Mouse (Mus musculus): ENCODE measurements around the gene Dab1. TPM values are rescaled to one million over a fixed set of nuclear protein-coding genes. Genes with fewer than 3 reads are reported as not detected.

The Dab1 gene
- polyA plus RNA-seq, 1 experiment from 2014 or later = 1.3 TPM

- Histone ChIP-seq H3K4me1 (ENCODE audit: control insufficient read depth, low read depth, low read length) (no peaks in the 10 kb centered on the region), H3K27me3 (ENCODE audit: control insufficient read depth, insufficient read depth, low read depth, low read length) (no peaks in the 10 kb centered on the region), H3K36me3 (ENCODE audit: control insufficient read depth, insufficient read depth) (no peaks in the 10 kb centered on the region), H3K4me2 (ENCODE audit: low read depth, low read length) (no peak overlapping the region), H3K27ac (ENCODE audit: low read length) (no peak overlapping the region), H3K4me3 (ENCODE audit: low read depth, low read length) (no peak overlapping the region), H3K9ac (ENCODE audit: low read depth, low read length) (no peak overlapping the region), H3K9me3 (replicated peaks; ENCODE audit: control insufficient read depth, low read length) (no peaks in the 10 kb centered on the region)
- ATAC-seq (ENCODE audit: low read depth) = no peak
These were observed 438.0 kb downstream of the Dab1 start for GRCm38 (mm10) chr4:104057116-104057515.

GRCm38 (mm10) chr4:104059569-104059968 lies 440.4 kb downstream of the Dab1 start:
- Histone ChIP-seq H3K36me3 (ENCODE audit: control insufficient read depth, insufficient read depth) (no peaks in the 10 kb centered on the region), H3K27me3 (ENCODE audit: control insufficient read depth, insufficient read depth, low read depth, low read length) (no peaks in the 10 kb centered on the region), H3K4me3 (ENCODE audit: low read depth, low read length) (no peak overlapping the region), H3K9ac (ENCODE audit: low read depth, low read length) (no peak overlapping the region), H3K9me3 (replicated peaks; ENCODE audit: control insufficient read depth, low read length) (no peaks in the 10 kb centered on the region), H3K27ac (ENCODE audit: low read length) (no peak overlapping the region), H3K4me2 (ENCODE audit: low read depth, low read length) (no peak overlapping the region), H3K4me1 (ENCODE audit: control insufficient read depth, low read depth, low read length) (no peaks in the 10 kb centered on the region)
- no peak for ATAC-seq (ENCODE audit: low read depth)
- 41% methylated on average over 4 of the region's 4 CpGs for WGBS (ENCODE audit: insufficient replicate concordance)

DNA sequence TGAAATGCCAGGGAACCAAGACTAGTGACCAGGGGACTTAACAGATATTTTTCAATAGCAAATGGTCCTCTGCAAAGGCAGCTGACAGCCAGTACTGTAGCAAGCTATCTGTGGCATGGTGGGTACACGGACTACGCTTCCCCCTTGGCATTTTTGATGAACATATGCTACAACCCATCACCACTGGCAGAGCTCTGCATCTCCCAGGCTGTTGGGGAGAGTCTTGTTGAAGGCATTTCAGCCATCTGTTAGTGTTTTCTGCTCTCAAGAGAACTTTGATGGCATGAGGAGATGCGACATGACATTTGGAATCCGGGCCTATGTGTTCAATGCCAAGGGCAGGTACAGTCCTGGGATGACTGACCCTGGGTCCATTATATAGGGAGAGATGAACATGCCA lies 443.2 kb downstream of the Dab1 start:
- no peak overlapping the region for H3K4me2 ChIP-seq (ENCODE audit: low read depth, low read length)
- WGBS (ENCODE audit: insufficient replicate concordance) = 61% methylated on average over 4 of the region's 4 CpGs

DNA sequence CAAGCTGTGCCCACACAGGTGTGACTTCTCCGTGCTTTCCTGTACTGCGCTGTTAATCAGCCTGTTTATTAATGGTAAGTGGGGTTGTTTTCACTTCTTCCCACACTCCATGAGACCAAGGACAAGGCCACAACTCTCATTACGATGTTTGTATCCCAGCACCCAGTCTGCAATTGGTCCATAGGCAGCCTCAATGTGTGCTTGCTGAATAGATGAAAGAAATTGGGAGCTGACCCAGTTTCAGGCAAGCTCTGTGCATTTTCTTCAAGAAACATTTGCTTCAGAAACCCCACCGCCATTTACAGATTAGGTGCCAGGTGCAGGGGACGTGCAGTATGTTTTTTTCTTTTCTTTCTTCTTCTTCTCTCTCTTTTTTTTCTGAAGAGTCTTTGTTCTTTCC lies 447.7 kb downstream of the Dab1 start:
- H3K9me3 ChIP-seq (replicated peaks; ENCODE audit: control insufficient read depth, low read length) = no peaks in the 10 kb centered on the region
- H3K4me2 ChIP-seq (ENCODE audit: low read depth, low read length) = no peak overlapping the region
- WGBS (ENCODE audit: insufficient replicate concordance) = 65% methylated on average over 5 of the region's 5 CpGs
- no peaks in the 10 kb centered on the region for H3K36me3 ChIP-seq (ENCODE audit: control insufficient read depth, insufficient read depth)
- H3K9ac ChIP-seq (ENCODE audit: low read depth, low read length) = no peak overlapping the region
- H3K4me1 ChIP-seq (ENCODE audit: control insufficient read depth, low read depth, low read length) = no peaks in the 10 kb centered on the region
- H3K27me3 ChIP-seq (ENCODE audit: control insufficient read depth, insufficient read depth, low read depth, low read length) = no peaks in the 10 kb centered on the region
- H3K4me3 ChIP-seq (ENCODE audit: low read depth, low read length) = no peak overlapping the region
- no peak overlapping the region for H3K27ac ChIP-seq (ENCODE audit: low read length)
- ATAC-seq (ENCODE audit: low read depth) = no peak

More for the DNA sequence above, 443.2 kb downstream of the Dab1 start:
- Histone ChIP-seq H3K9me3 (replicated peaks; ENCODE audit: control insufficient read depth, low read length) (no peaks in the 10 kb centered on the region), H3K4me3 (ENCODE audit: low read depth, low read length) (no peak overlapping the region), H3K36me3 (ENCODE audit: control insufficient read depth, insufficient read depth) (no peaks in the 10 kb centered on the region), H3K27me3 (ENCODE audit: control insufficient read depth, insufficient read depth, low read depth, low read length) (no peaks in the 10 kb centered on the region), H3K9ac (ENCODE audit: low read depth, low read length) (no peak overlapping the region), H3K27ac (ENCODE audit: low read length) (no peak overlapping the region), H3K4me1 (ENCODE audit: control insufficient read depth, low read depth, low read length) (no peaks in the 10 kb centered on the region)
- no peak for ATAC-seq (ENCODE audit: low read depth)

DNA sequence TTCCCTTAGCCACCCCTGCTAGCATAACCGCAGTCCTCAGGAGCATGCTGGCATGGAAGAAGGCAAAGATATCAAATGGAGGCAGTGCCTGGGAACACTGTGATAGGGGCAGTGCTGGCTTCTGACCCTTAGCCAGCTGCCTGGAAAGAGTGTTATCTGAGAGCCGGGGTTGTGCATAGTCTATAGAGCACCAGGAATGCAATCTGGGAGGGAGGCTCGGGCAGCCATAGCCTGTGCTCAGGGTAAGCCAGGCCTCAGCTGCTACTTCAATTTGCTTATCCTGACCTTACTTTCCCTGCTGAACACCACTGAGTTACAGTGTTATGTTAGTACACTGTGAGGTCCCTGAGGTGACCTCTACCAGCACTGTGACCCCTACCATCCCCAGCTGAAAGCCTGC lies 448.6 kb downstream of the Dab1 start:
- H3K4me3 ChIP-seq (ENCODE audit: low read depth, low read length) = no peak overlapping the region
- no peak overlapping the region for H3K27ac ChIP-seq (ENCODE audit: low read length)
- H3K4me1 ChIP-seq (ENCODE audit: control insufficient read depth, low read depth, low read length) = no peaks in the 10 kb centered on the region
- H3K27me3 ChIP-seq (ENCODE audit: control insufficient read depth, insufficient read depth, low read depth, low read length) = no peaks in the 10 kb centered on the region
- H3K9me3 ChIP-seq (replicated peaks; ENCODE audit: control insufficient read depth, low read length) = no peaks in the 10 kb centered on the region
- no peak overlapping the region for H3K9ac ChIP-seq (ENCODE audit: low read depth, low read length)
- H3K36me3 ChIP-seq (ENCODE audit: control insufficient read depth, insufficient read depth) = no peaks in the 10 kb centered on the region
- 41% methylated on average over 3 of the region's 3 CpGs for WGBS (ENCODE audit: insufficient replicate concordance)
- ATAC-seq (ENCODE audit: low read depth) = no peak
- H3K4me2 ChIP-seq (ENCODE audit: low read depth, low read length) = no peak overlapping the region

DNA sequence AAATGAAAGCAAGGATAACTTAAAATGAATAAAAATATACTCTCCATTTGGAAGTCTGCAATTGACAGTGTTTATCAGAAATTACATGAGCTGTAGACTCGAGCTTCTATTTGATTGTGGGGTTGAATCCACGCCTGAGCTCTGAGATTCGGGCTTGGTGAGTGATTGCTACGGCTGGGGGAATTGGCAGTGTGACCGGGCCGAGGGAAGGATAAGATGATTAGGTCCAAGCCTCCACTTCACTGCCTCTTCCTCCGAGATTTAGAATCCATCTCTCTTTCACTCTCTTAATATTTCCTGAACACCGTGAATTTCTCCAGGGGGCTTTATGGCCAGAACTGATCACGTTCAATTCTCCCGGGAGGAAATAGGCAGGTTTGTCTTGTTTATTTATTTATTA lies 452.1 kb downstream of the Dab1 start:
- ATAC-seq (ENCODE audit: low read depth) = no peak
- no peaks in the 10 kb centered on the region for H3K27me3 ChIP-seq (ENCODE audit: control insufficient read depth, insufficient read depth, low read depth, low read length)
- H3K4me3 ChIP-seq (ENCODE audit: low read depth, low read length) = no peak overlapping the region
- WGBS (ENCODE audit: insufficient replicate concordance) = 52% methylated on average over 10 of the region's 10 CpGs
- no peaks in the 10 kb centered on the region for H3K36me3 ChIP-seq (ENCODE audit: control insufficient read depth, insufficient read depth)
- no peak overlapping the region for H3K27ac ChIP-seq (ENCODE audit: low read length)
- no peaks in the 10 kb centered on the region for H3K4me1 ChIP-seq (ENCODE audit: control insufficient read depth, low read depth, low read length)
- no peak overlapping the region for H3K9ac ChIP-seq (ENCODE audit: low read depth, low read length)
- H3K9me3 ChIP-seq (replicated peaks; ENCODE audit: control insufficient read depth, low read length) = no peaks in the 10 kb centered on the region
- no peak overlapping the region for H3K4me2 ChIP-seq (ENCODE audit: low read depth, low read length)

DNA sequence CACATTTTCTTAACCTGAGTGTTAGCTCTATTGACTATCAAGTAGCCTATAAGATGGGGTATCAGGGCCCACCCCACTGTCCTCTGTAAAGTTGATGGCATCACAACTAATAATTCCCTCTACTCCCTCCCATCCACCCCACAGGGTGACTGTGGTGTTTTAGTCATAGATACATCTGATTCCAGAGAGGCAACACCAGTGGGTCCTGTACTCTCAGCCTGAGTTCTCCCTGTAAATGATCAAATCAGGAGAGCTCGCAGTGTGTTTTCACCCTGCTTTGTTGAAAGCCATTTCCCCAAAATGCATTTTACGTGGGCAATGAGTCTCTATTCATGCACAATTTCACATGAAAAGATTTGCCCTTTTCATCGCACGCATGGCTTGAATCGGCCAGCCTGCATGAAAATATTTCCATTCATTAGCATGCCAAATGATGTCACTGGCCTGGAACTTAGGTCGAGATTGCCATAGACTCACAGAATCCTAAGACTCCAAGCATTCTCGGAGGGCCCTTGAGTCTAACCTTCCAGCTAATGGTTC lies 454.8 kb downstream of the Dab1 start:
- WGBS (ENCODE audit: insufficient replicate concordance) = 65% methylated on average over 7 of the region's 7 CpGs
- no peak overlapping the region for H3K9ac ChIP-seq (ENCODE audit: low read depth, low read length)
- H3K9me3 ChIP-seq (replicated peaks; ENCODE audit: control insufficient read depth, low read length) = no peaks in the 10 kb centered on the region
- no peak overlapping the region for H3K4me3 ChIP-seq (ENCODE audit: low read depth, low read length)
- no peaks in the 10 kb centered on the region for H3K36me3 ChIP-seq (ENCODE audit: control insufficient read depth, insufficient read depth)
- H3K27me3 ChIP-seq (ENCODE audit: control insufficient read depth, insufficient read depth, low read depth, low read length) = no peaks in the 10 kb centered on the region
- no peaks in the 10 kb centered on the region for H3K4me1 ChIP-seq (ENCODE audit: control insufficient read depth, low read depth, low read length)
- no peak overlapping the region for H3K4me2 ChIP-seq (ENCODE audit: low read depth, low read length)
- H3K27ac ChIP-seq (ENCODE audit: low read length) = no peak overlapping the region
- ATAC-seq (ENCODE audit: low read depth) = no peak

DNA sequence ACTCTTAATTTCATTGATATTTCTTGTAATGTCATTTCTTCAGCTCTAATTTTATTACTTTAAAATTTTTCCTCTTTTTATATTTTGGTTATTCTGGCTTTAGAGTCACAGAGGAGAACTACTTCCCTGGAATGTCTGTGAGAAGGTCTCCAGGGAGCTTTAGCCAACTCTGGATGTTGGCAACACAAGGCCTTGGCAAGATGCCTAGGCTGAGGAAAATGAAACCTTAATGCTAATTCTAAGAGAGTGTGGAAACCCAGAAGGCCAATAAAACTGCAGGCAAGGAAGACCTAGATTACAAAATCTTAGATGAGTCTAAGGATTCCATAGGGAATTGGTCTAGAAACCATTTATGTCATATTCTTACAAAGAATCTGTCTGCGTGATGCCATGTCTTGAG lies 458.6 kb downstream of the Dab1 start:
- no peak overlapping the region for H3K27ac ChIP-seq (ENCODE audit: low read length)
- WGBS (ENCODE audit: insufficient replicate concordance) = 47% methylated on average over 1 of the region's 1 CpGs
- no peaks in the 10 kb centered on the region for H3K9me3 ChIP-seq (replicated peaks; ENCODE audit: control insufficient read depth, low read length)
- no peaks in the 10 kb centered on the region for H3K27me3 ChIP-seq (ENCODE audit: control insufficient read depth, insufficient read depth, low read depth, low read length)
- no peaks in the 10 kb centered on the region for H3K36me3 ChIP-seq (ENCODE audit: control insufficient read depth, insufficient read depth)
- no peaks in the 10 kb centered on the region for H3K4me1 ChIP-seq (ENCODE audit: control insufficient read depth, low read depth, low read length)
- H3K4me3 ChIP-seq (ENCODE audit: low read depth, low read length) = no peak overlapping the region
- no peak overlapping the region for H3K4me2 ChIP-seq (ENCODE audit: low read depth, low read length)
- no peak overlapping the region for H3K9ac ChIP-seq (ENCODE audit: low read depth, low read length)
- ATAC-seq (ENCODE audit: low read depth) = no peak

- Histone ChIP-seq H3K36me3 (ENCODE audit: control insufficient read depth, insufficient read depth) (no peaks in the 10 kb centered on the region), H3K4me3 (ENCODE audit: low read depth, low read length) (no peak overlapping the region), H3K4me2 (ENCODE audit: low read depth, low read length) (no peak overlapping the region), H3K9ac (ENCODE audit: low read depth, low read length) (no peak overlapping the region), H3K9me3 (replicated peaks; ENCODE audit: control insufficient read depth, low read length) (no peaks in the 10 kb centered on the region), H3K27ac (ENCODE audit: low read length) (no peak overlapping the region), H3K27me3 (ENCODE audit: control insufficient read depth, insufficient read depth, low read depth, low read length) (no peaks in the 10 kb centered on the region), H3K4me1 (ENCODE audit: control insufficient read depth, low read depth, low read length) (no peaks in the 10 kb centered on the region)
- no peak for ATAC-seq (ENCODE audit: low read depth)
- WGBS (ENCODE audit: insufficient replicate concordance) = 57% methylated on average over 6 of the region's 6 CpGs
These were observed 487.1 kb downstream of the Dab1 start for GRCm38 (mm10) chr4:104106299-104106698.

DNA sequence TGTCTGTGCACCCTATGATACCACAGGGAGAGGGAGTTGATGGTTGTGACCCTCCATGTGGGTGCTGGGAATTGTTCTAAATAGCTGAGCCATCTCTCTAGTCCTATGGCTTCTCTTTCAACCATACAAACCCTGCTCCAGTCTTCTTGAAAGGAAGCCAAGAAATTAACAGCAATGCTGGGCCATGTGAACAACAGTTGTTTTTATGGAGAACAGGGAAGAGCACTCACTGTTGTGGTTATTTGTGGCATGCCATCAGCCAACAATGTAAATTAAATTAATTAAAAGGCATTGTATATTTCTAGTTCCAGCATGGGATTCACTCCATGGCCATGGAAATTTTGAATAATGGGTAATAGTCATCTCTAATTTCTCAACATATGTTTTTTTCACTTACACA lies 492.5 kb downstream of the Dab1 start:
- Histone ChIP-seq H3K4me3 (ENCODE audit: low read depth, low read length) (no peak overlapping the region), H3K9ac (ENCODE audit: low read depth, low read length) (no peak overlapping the region), H3K27ac (ENCODE audit: low read length) (no peak overlapping the region), H3K36me3 (ENCODE audit: control insufficient read depth, insufficient read depth) (no peaks in the 10 kb centered on the region), H3K4me1 (ENCODE audit: control insufficient read depth, low read depth, low read length) (no peaks in the 10 kb centered on the region), H3K4me2 (ENCODE audit: low read depth, low read length) (no peak overlapping the region), H3K9me3 (replicated peaks; ENCODE audit: control insufficient read depth, low read length) (no peaks in the 10 kb centered on the region; the same call in 1 of the 2 replicates), H3K27me3 (ENCODE audit: control insufficient read depth, insufficient read depth, low read depth, low read length) (no peaks in the 10 kb centered on the region)
- no peak for ATAC-seq (ENCODE audit: low read depth)

All from liver, embryonic 16.5 days (tissue).